Mouse (Mus musculus) kidney, adult 2 months (tissue): ENCODE measurements around the gene Gatd1.

Experiments used
- CTCF ChIP-seq: fragments of 200-500 bp; conservative IDR thresholded peaks from 2 replicates; pipeline ENCODE4 v1.5.1; 2011; ENCODE audit warnings: low read depth, mild to moderate bottlenecking, control low read depth, low read length, moderate library complexity, mixed read lengths; ENCODE audit not compliant: insufficient read depth, insufficient read length
- POLR2A ChIP-seq: fragments of 200-500 bp; IDR thresholded peaks from one replicate; pipeline ENCODE4 v1.6.1; 2011; ENCODE audit warnings: low read depth, low read length, control low read depth

DNA sequence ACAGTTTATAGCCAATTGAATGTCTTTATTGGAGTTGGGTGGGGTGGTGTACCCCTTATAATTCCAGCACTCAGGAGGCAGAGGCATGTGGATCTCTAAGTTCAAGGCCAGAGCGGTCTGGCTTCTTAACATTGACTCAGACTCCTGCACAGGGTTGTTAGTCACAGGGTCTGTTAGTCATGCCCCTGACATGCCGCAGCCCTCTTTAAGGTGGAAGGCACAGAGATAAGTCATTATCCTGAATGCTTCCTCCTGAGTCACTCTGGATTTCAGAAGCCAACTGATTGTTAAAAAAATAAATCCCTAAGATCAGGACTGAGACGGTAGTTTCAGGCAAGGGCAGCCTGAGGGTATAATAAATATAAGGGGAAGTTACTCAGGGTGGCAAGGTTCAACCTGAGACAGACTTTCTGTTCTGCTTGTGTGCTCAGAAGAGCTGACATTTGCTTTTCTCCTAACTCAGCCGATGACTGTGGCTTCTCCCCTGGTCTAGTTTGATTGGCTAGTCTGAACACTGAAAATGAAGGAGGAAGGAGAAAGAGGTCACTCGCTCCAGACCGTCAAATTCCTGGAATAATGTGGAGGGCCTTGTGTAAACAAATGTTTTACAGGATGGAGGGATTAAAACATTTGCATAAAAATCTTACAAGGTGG, 41.9 kb downstream of the Gatd1 start:
- no peak for TF ChIP-seq POLR2A
- TF ChIP-seq CTCF, result no peak
